Mouse (Mus musculus) limb, embryonic 14.5 days (tissue): ENCODE measurements around the gene 1700012B09Rik. TPM values are rescaled to one million over a fixed set of nuclear protein-coding genes. Genes with fewer than 3 reads are reported as not detected.

Experiments
- ATAC-seq: fragments of 200-750 bp; cut with Nextera tagmentation; 2 replicates; pipeline ENCODE4 v1.8.0; 2017; ENCODE audit warnings: low read depth, moderate number of reproducible peaks, moderate TSS enrichment; ENCODE audit not compliant: low FRiP score
- DNase-seq: peaks from one replicate; pipeline ENCODE4 v3.0.0-alpha.2; 2015; ENCODE audit warnings: low spot score
- H3K27ac ChIP-seq: fragments of 300-500 bp; sonication (generic); replicated peaks from 2 replicates; pipeline ENCODE4 v1.5.1; 2014; ENCODE audit warnings: low read depth, mild to moderate bottlenecking, low read length, moderate library complexity, mixed read lengths
- H3K27me3 ChIP-seq: fragments of 300-500 bp; sonication (generic); 2 replicates; pipeline ENCODE4 v1.6.1; 2014; ENCODE audit warnings: low read length, mixed read lengths; ENCODE audit not compliant: control insufficient read depth, insufficient read depth
- H3K36me3 ChIP-seq: fragments of 300-500 bp; sonication (generic); 2 replicates; pipeline ENCODE4 v1.6.1; 2014; ENCODE audit warnings: mild to moderate bottlenecking, low read length, moderate library complexity, mixed read lengths; ENCODE audit not compliant: control insufficient read depth, insufficient read depth
- H3K4me1 ChIP-seq: fragments of 300-500 bp; sonication (generic); 2 replicates; pipeline ENCODE4 v1.6.1; 2014; ENCODE audit warnings: antibody characterized with exemption, low read length, mixed read lengths; ENCODE audit not compliant: control insufficient read depth, insufficient read depth
- H3K4me2 ChIP-seq: fragments of 300-500 bp; sonication (generic); replicated peaks from 2 replicates; pipeline ENCODE4 v1.6.1; 2014; ENCODE audit warnings: low read depth, mild to moderate bottlenecking, low read length, moderate library complexity; ENCODE audit not compliant: severe bottlenecking
- H3K4me3 ChIP-seq: fragments of 300-500 bp; sonication (generic); replicated peaks from 2 replicates; pipeline ENCODE4 v1.5.1; 2014; ENCODE audit warnings: low read length
- H3K9ac ChIP-seq: fragments of 300-500 bp; sonication (generic); 2 replicates; pipeline ENCODE4 v1.6.1; 2014; ENCODE audit warnings: mild to moderate bottlenecking, low read depth, low read length, moderate library complexity; ENCODE audit not compliant: severe bottlenecking
- H3K9me3 ChIP-seq: fragments of 300-500 bp; sonication (generic); 2 replicates; pipeline ENCODE4 v1.6.1; 2016; ENCODE audit warnings: low read length; ENCODE audit not compliant: control insufficient read depth
- POLR2A ChIP-seq: fragments of 200-500 bp; IDR thresholded peaks from 2 replicates; pipeline ENCODE4 v1.8.0; 2012; ENCODE audit warnings: inconsistent platforms, mild to moderate bottlenecking, moderate library complexity, borderline replicate concordance; ENCODE audit not compliant: insufficient read depth, insufficient read length; ENCODE audit errors: extremely low read depth
- WGBS: fragments of 180-500 bp; shearing (Covaris S2); extraction: QIAGEN DNeasy Blood & Tissue Kit; methylation state at CpG from one replicate; pipeline ENCODE4 v1.1.7; 2014; 5-methylcytosine and 5-hydroxymethylcytosine counted together
- polyA plus RNA-seq, 2 experiments: library from polyadenylated mRNA; depleted of rRNA in 1 of 2; stranded (reverse) in 1 of 2; unstranded in 1 of 2; fragments of >200 nt; fragmentation: Nextera tagmentation in 1 of 2; extraction: Ambion mirVana in 1 of 2; gene quantifications; 2 replicates each; pipeline versions ENCODE4 v1.2.1 to v1.2.3; 2012 to 2014

Gene 1700012B09Rik
- polyA plus RNA-seq, 2 experiments = not detected

DNA sequence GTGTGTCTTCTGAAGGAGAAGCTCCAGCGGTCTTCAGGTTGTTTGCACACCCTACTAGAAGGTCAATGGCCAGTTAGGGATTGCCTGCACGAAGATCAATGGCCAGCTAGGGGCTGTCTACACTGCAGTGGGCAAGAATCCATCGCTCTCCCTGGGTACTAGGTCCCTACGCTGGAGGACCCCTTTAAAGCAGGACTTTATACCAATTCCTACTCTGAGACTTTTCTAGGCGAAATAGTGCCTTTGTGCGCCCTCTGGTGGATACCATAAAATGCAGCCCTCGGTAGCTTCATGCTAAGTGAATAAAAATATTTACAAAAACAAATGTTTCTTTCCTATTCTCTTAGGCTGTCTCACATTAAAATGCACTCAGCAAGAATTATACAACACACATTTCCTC, 6.1 kb downstream of the 1700012B09Rik start:
- Histone ChIP-seq H3K4me1 (peaks cover 5% of the 10 kb centered on the region), H3K4me3 (no peak overlapping the region), H3K27me3 (no peaks in the 10 kb centered on the region), H3K9ac (no peak overlapping the region), H3K36me3 (no peaks in the 10 kb centered on the region), H3K9me3 (no peaks in the 10 kb centered on the region), H3K4me2 (no peak overlapping the region), H3K27ac (no peak overlapping the region)
- no peak for TF ChIP-seq POLR2A
- peak; percentile 61 for DNase-seq
- 20% methylated on average over 7 of the region's 7 CpGs for WGBS
- ATAC-seq = no peak

DNA sequence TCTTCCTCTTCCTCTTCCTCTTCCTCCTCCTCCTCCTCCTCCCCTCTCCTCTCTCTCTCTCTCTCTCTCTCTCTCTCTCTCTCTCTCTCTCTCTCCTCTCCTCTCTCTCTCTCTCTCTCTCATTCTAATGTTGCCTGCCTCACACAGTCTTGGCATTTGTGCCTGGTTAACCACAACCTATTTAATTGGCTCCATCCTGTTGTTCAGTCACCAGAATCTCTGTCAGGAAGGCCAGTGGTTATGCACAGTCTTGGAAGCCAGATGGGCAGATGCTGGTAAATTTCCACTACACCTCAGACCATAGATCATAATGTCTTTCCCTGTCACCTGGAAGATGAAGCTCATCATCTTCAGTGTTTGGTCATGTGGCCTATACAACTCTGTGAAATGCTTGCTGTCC, 11.6 kb downstream of the 1700012B09Rik start:
- TF ChIP-seq POLR2A = no peak
- no peaks in the 10 kb centered on the region for H3K27me3 ChIP-seq
- no peaks in the 10 kb centered on the region for H3K4me1 ChIP-seq
- H3K9me3 ChIP-seq = no peaks in the 10 kb centered on the region
- no peak overlapping the region for H3K9ac ChIP-seq
- no peak overlapping the region for H3K4me3 ChIP-seq
- no peak overlapping the region for H3K27ac ChIP-seq
- no peak for ATAC-seq
- no peak for DNase-seq
- H3K36me3 ChIP-seq = no peaks in the 10 kb centered on the region
- no peak overlapping the region for H3K4me2 ChIP-seq

DNA sequence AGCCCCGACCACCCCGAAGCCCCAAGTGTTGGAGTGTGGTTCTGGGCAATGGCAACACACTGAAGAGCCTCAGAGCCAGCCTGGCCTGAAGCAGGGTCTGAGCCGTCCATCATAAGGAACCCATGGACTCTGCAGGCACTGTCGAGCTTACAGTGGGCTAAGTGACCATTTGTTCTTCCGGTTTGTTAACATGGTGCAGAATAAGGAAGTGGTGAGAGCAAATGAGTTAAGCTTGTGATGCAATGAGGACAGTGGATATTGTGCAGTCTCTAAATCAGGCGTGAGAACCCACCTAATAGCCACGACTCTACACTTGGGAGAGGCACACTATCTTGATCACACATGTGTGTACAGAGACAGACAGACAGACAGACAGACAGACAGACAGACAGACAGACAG, 12.2 kb downstream of the 1700012B09Rik start:
- Histone ChIP-seq H3K4me3 (no peak overlapping the region), H3K27me3 (no peaks in the 10 kb centered on the region), H3K4me2 (no peak overlapping the region), H3K9ac (no peak overlapping the region), H3K36me3 (no peaks in the 10 kb centered on the region), H3K4me1 (no peaks in the 10 kb centered on the region), H3K27ac (no peak overlapping the region), H3K9me3 (no peaks in the 10 kb centered on the region)
- ATAC-seq = no peak
- no peak for TF ChIP-seq POLR2A
- DNase-seq = no peak
- WGBS = 73% methylated on average over 7 of the region's 7 CpGs

DNA sequence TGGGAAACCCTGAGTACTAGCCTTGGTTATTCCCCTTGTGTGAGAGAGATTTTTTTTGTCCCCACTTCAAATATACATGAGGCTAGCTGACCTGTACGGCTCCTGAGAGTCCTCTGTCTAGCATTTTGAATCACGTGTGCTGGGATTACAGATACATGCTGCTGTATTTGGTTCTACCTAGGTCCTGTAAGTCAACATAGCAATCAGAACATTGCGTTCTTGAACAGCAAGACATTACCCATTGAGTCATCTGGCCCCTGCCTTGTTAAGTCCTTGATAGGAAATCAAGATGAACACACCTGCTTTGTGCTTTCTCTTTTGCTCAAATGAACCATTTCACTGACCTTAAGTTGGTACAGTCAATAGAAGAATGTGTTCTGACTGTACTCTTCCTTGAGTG, 16.4 kb downstream of the 1700012B09Rik start:
- Histone ChIP-seq H3K9ac (no peak overlapping the region), H3K4me1 (peaks cover 3% of the 10 kb centered on the region; the same call in 1 of the 2 replicates), H3K4me2 (no peak overlapping the region), H3K36me3 (no peaks in the 10 kb centered on the region), H3K27ac (no peak overlapping the region), H3K4me3 (no peak overlapping the region), H3K9me3 (no peaks in the 10 kb centered on the region), H3K27me3 (no peaks in the 10 kb centered on the region)
- 82% methylated on average over 3 of the region's 3 CpGs for WGBS
- no peak for ATAC-seq
- no peak for DNase-seq
- no peak for TF ChIP-seq POLR2A

DNA sequence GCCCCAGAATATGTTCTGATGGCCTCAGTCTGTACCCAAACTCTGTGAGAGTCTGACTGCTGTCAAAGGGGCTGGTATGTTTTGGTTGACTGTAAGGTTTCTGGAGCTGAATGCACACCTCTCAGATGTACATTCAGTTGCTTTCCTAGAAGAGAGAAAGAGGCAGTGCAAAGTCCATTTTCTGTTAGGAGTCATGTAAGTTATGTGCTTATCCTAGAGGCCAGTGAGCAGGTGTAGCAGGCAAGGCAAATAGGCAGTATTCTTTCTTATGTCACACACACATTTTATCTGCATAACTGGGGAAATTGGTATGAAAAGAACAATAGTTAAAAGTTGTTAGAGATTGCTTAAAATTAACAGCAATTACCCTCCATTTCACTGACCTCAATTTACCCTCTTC, 16.9 kb downstream of the 1700012B09Rik start:
- no peaks in the 10 kb centered on the region for H3K36me3 ChIP-seq
- ATAC-seq (no peak), DNase-seq (no peak)
- H3K9ac ChIP-seq = no peak overlapping the region
- no peaks in the 10 kb centered on the region for H3K9me3 ChIP-seq
- H3K4me1 ChIP-seq = peaks cover 3% of the 10 kb centered on the region; the same call in 1 of the 2 replicates
- H3K27me3 ChIP-seq = no peaks in the 10 kb centered on the region
- TF ChIP-seq POLR2A = no peak
- H3K4me3 ChIP-seq = no peak overlapping the region
- H3K27ac ChIP-seq = no peak overlapping the region
- H3K4me2 ChIP-seq = no peak overlapping the region

DNA sequence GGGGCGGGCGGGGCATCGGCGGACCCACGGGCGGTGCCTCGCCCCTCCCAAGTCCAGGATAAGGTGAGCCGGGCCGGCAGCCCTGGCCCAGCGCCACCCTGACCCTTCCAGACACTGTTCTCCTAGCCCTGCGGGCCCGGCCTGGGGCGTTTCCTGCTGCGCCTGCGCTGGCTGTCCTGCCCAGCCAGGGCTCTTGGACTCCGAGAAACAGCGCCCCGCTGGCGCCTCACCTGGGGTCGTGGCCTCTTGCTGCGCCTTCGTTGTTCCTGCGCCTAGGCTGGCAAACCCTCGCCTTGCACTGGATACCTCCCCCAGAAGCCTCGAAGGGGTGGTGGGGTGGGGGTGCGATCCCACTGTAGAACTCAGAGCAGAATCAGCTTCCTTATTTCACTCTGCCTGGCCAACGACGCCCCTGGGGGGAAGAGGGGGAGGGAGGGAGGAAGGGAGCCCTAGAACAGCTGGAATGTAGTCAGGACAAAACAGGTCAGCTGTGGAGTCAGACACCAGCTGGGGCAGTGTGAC, 18.8 kb downstream of the 1700012B09Rik start, which contains the start of gene Fut4:
Gene Fut4, minus strand, starts transcription at position 393 of the 522 bp plus-strand sequence.
- H3K9ac ChIP-seq = peak within 1 kb of the TSS; percentile 69
- no peaks in the 10 kb centered on the region for H3K36me3 ChIP-seq
- H3K4me2 ChIP-seq = peak within 1 kb of the TSS; percentile 94
- no peaks in the 10 kb centered on the region for H3K9me3 ChIP-seq
- H3K4me1 ChIP-seq = peaks cover 9% of the 10 kb centered on the region; the same call in 1 of the 2 replicates
- no peak for TF ChIP-seq POLR2A
- ATAC-seq = peak; percentile 49
- no peaks in the 10 kb centered on the region for H3K27me3 ChIP-seq
- under 1% methylated on average over 21 of the region's 28 CpGs for WGBS
- H3K27ac ChIP-seq = peak within 1 kb of the TSS; percentile 48; the same call in 1 of the 2 replicates
- H3K4me3 ChIP-seq = peak within 1 kb of the TSS; percentile 52
- peak; percentile 42 for DNase-seq
